Mouse (Mus musculus) heart, embryonic 15.5 days (tissue): Measurements from ENCODE around the gene Prdx5. TPM values are rescaled to one million over a fixed set of nuclear protein-coding genes. Genes with fewer than 3 reads are reported as not detected.

ENCODE experiments used
- ATAC-seq: fragments of 200-750 bp; cut with Nextera tagmentation; replicated peaks from 2 replicates; pipeline ENCODE4 v1.8.0; 2017; ENCODE audit warnings: low read depth, moderate TSS enrichment; ENCODE audit not compliant: insufficient number of reproducible peaks, insufficient read depth, low FRiP score
- H3K27ac ChIP-seq: fragments of 300-500 bp; sonication (generic); 2 replicates; pipeline ENCODE4 v1.5.1; 2015; ENCODE audit warnings: mild to moderate bottlenecking, inconsistent platforms
- H3K27me3 ChIP-seq: fragments of 300-500 bp; sonication (generic); 2 replicates; pipeline ENCODE4 v1.6.1; 2015; ENCODE audit warnings: inconsistent platforms
- H3K36me3 ChIP-seq: fragments of 300-500 bp; sonication (generic); 2 replicates; pipeline ENCODE4 v1.6.1; 2015; ENCODE audit warnings: mild to moderate bottlenecking, inconsistent platforms
- H3K4me1 ChIP-seq: fragments of 300-500 bp; sonication (generic); replicated peaks from 2 replicates; pipeline ENCODE4 v1.6.1; 2015; ENCODE audit warnings: inconsistent platforms
- H3K4me2 ChIP-seq: fragments of 300-500 bp; sonication (generic); 2 replicates; pipeline ENCODE4 v1.6.1; 2015; ENCODE audit warnings: inconsistent platforms, mild to moderate bottlenecking, moderate library complexity
- H3K4me3 ChIP-seq: fragments of 300-500 bp; sonication (generic); 2 replicates; pipeline ENCODE4 v1.5.1; 2015; ENCODE audit warnings: mild to moderate bottlenecking, inconsistent platforms
- H3K9ac ChIP-seq: fragments of 300-500 bp; sonication (generic); 2 replicates; pipeline ENCODE4 v1.6.1; 2015; ENCODE audit warnings: mild to moderate bottlenecking, inconsistent platforms
- H3K9me3 ChIP-seq: fragments of 300-500 bp; sonication (generic); replicated peaks from 2 replicates; pipeline ENCODE4 v1.6.1; 2016; ENCODE audit warnings: inconsistent platforms
- WGBS: fragments of 180-500 bp; shearing (Covaris S2); methylation state at CpG from one replicate; pipeline ENCODE4 v1.1.7; 2015; ENCODE audit warnings: mixed read lengths; 5-methylcytosine and 5-hydroxymethylcytosine counted together
- polyA plus RNA-seq: library from polyadenylated mRNA; unstranded; fragments of >200 nt; fragmentation: Nextera tagmentation; extraction: Ambion mirVana; gene quantifications from 2 replicates; pipeline ENCODE4 v1.2.1, GENCODE M21; 2015

Prdx5 gene
- polyA plus RNA-seq, 1 experiment from 2014 or later = 344 TPM

DNA sequence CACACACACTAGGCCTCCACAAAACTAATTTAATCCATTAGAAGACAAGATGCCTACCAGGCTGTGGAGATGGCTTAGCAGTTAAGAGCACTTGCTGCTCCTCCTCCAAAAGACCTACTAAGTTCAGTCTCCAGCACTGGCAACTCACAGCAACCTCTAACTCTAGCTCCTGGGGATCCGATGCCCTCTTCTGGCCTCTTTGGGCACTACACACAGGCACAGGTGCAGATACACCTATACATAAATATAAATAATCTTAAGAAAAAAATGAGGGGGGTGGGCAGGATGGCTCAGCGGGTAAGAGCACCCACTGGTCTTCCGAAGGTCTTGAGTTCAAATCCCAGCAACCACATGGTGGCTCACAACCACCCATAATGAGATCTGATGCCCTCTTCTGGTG lies 26.4 kb upstream of the Prdx5 start:
- 23% methylated on average over 3 of the region's 3 CpGs for WGBS
- H3K27me3 ChIP-seq = peaks cover 51% of the 10 kb centered on the region
- H3K4me1 ChIP-seq = peaks cover 30% of the 10 kb centered on the region
- no peaks in the 10 kb centered on the region for H3K36me3 ChIP-seq
- no peak for ATAC-seq
- no peak overlapping the region for H3K4me2 ChIP-seq
- H3K27ac ChIP-seq = no peak overlapping the region
- no peak overlapping the region for H3K4me3 ChIP-seq
- no peaks in the 10 kb centered on the region for H3K9me3 ChIP-seq
- H3K9ac ChIP-seq = no peak overlapping the region

DNA sequence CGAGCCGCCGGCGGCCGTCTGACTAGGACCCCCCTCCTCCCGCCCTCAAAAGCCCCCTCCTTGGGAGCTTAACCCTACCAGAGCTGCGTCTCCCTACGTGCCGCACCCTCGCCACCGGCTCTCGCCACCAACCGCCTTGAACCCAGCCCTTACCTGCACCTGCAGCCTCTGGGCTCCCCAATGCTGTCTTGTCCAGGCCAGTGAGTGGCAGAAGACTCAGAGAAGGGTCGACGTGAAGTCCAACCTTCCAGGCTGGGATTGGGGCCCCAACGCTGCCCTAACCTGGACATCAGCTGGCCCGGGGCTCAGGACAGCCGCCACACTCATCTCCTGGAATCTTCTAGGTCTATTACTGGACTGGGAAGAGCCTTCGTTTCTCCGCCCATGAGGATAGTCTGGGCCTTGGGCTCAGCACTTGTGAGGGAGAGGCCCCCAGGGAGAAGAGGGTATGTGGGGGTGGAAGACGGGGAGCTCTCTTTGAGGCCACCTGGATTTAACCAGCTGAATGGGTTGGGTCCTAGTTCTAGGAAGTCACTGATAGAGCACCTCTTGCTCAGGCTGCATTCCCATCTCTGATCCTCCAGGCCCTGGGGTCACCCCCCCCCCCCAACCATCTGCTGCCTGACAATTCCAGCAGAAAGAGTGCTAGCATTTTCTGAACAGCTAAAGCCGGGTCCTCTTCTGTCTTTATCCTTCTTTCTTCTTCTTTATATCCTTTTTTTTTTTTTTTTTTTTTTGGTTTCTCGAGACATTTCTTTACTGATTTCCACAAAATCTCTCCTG lies 24.5 kb upstream of the Prdx5 start, which contains the start of gene Kcnk4:
Gene Kcnk4 (minus strand): TSS at position 321 of the 783 bp plus-strand sequence.
- no peak within 1 kb of the TSS for H3K27ac ChIP-seq
- peak within 1 kb of the TSS; percentile 49 for H3K4me3 ChIP-seq
- ATAC-seq = no peak
- no peaks in the 10 kb centered on the region for H3K9me3 ChIP-seq
- no peaks in the 10 kb centered on the region for H3K36me3 ChIP-seq
- H3K27me3 ChIP-seq = peaks cover 65% of the 10 kb centered on the region
- peaks cover 14% of the 10 kb centered on the region for H3K4me1 ChIP-seq
- 11% methylated on average over 23 of the region's 23 CpGs for WGBS
- peak within 1 kb of the TSS; percentile 78 for H3K4me2 ChIP-seq
- peak within 1 kb of the TSS; percentile 45 for H3K9ac ChIP-seq

DNA sequence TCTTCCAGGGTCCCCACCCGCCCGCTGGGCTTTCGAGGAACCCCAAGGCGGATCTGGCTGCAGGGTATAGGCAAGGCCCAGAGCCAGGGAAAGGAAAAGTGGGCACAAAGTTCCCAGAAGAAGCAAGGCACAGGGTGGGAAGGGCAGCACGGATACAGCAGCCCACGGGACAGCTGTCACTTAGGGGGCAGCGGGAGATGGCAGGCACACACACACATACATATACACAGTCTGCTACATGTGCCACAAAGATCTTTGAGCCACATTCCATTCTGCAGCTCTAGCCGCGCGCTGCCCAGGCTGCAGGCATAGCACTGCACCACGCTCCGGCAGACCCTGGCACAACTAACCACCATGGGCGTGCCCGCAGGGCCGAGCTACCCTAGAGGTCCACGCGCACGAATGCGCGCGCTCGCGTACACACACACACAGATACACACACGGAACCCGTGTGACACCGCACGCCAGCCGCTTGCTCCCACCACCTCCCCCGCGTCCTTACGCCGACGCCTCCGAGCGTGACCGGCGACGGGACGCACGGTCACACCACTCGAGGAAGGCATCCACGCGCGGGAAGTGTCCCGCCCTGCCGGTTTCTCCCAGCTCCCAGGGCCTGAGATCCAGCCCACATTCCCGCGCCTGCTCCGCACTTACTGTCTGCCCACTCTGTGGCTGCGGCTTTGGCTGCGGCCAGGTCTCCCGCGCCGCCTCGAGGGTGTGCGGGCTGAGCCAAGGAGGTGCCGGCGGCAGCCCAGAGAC lies 23.7 kb upstream of the Prdx5 start:
- 3% methylated on average over 58 of the region's 58 CpGs for WGBS
- Histone ChIP-seq H3K9ac (peak overlapping the region; percentile 45), H3K27ac (no peak overlapping the region), H3K4me3 (peak overlapping the region; percentile 49), H3K27me3 (peaks cover 73% of the 10 kb centered on the region), H3K4me1 (peaks cover 14% of the 10 kb centered on the region), H3K9me3 (no peaks in the 10 kb centered on the region), H3K4me2 (peak overlapping the region; percentile 78), H3K36me3 (no peaks in the 10 kb centered on the region)
- peak; percentile 48 for ATAC-seq

DNA sequence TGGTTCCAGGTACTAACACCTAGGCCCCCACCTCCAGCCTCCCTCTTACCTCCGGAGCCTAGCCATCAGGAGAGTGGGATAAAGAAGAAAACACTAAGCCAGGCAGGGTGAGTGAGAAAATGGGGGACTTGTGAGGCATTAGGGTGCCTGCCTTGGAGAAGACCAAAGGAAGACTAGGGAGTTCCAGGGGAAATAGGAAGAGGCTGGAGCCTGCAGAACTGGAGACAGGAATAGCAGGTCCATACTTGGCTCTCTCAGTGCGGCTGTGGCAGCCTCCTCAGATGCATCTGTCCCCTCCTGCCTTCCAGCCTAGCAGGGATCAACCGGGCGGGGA lies 23.2 kb upstream of the Prdx5 start:
- Histone ChIP-seq H3K36me3 (no peaks in the 10 kb centered on the region), H3K4me3 (peak overlapping the region; percentile 49), H3K27me3 (peaks cover 78% of the 10 kb centered on the region), H3K9me3 (no peaks in the 10 kb centered on the region), H3K4me2 (peak overlapping the region; percentile 78), H3K4me1 (peaks cover 14% of the 10 kb centered on the region), H3K9ac (no peak overlapping the region), H3K27ac (no peak overlapping the region)
- 0 out of 2 replicates have a peak, but pooled peaks have one; percentile 9 for ATAC-seq
- 38% methylated on average over 4 of the region's 4 CpGs for WGBS

DNA sequence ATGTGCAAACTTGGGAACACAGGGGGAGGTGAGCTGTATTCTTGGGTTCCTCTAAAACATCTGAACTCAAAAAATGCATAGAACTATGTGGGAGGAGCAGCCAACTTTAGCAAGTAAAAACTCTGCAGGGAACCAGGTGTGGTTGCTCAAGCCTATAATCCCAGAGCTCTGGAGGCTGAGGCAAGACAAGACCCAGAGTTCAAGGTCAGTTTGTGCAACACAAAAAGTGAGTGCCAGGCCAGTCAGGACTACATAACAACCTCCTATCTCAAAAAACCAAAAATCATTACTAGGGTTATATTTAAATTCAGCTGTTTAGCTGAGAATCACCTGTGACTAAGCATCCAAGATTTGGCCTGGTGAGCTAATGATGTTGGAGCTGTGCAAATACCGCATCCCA lies 22.1 kb upstream of the Prdx5 start:
- no peak overlapping the region for H3K4me3 ChIP-seq
- WGBS = 45% methylated on average over 1 of the region's 1 CpGs
- ATAC-seq = no peak

DNA sequence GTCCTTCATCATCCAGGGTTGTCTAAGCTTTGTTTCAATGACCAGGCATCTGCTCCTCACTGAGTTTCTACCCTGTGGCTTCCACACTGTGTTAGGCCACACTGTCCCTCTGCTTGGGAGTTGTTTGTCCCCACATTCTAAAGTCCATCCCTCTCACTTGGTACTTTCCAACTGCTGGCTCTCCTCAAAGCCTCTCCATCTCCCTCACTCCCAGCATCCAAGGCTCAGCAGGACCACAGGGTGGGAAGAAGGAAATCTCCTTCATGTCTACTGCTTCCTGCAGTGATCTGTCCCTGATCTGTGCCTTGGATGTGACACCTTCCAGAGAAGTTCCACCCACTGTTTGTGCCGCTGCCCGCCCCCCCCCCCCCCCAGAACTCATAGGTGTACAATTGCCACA lies 21.1 kb upstream of the Prdx5 start:
- no peak for ATAC-seq
- 4% methylated on average over 2 of the region's 2 CpGs for WGBS
- H3K27me3 ChIP-seq = peaks cover 94% of the 10 kb centered on the region
- H3K27ac ChIP-seq = no peak overlapping the region
- H3K4me2 ChIP-seq = no peak overlapping the region
- H3K9ac ChIP-seq = no peak overlapping the region
- no peaks in the 10 kb centered on the region for H3K9me3 ChIP-seq
- peaks cover 25% of the 10 kb centered on the region for H3K4me1 ChIP-seq
- H3K36me3 ChIP-seq = no peaks in the 10 kb centered on the region
- no peak overlapping the region for H3K4me3 ChIP-seq

More for the DNA sequence above, 22.1 kb upstream of the Prdx5 start:
- Histone ChIP-seq H3K4me2 (no peak overlapping the region), H3K27me3 (peaks cover 89% of the 10 kb centered on the region), H3K27ac (no peak overlapping the region), H3K36me3 (no peaks in the 10 kb centered on the region), H3K9ac (no peak overlapping the region), H3K4me1 (peaks cover 19% of the 10 kb centered on the region), H3K9me3 (no peaks in the 10 kb centered on the region)

DNA sequence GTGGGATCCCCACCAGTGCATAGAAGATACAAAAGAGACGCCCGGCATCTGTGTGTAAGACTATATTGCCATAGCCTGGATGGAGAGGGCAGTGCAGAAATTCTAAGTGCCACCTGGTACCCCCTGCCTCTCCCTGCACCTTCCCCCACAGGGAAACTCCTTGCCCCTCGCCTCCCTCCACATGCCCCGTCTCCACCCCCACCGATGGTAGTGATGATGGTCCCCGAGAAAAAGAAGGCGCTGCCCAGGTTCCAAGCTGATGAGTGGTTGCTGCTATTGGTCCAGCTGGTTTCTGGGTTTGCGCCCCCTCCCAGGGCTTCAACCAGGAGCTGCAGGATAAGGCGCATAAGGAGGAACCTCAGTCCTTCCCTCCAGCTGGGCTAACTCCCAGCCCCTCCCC lies 18.2 kb upstream of the Prdx5 start:
- no peaks in the 10 kb centered on the region for H3K9me3 ChIP-seq
- no peak overlapping the region for H3K4me3 ChIP-seq
- H3K36me3 ChIP-seq = no peaks in the 10 kb centered on the region
- H3K9ac ChIP-seq = no peak overlapping the region
- no peak overlapping the region for H3K27ac ChIP-seq
- ATAC-seq = no peak
- H3K4me1 ChIP-seq = peaks cover 30% of the 10 kb centered on the region
- WGBS = 22% methylated on average over 9 of the region's 9 CpGs
- peaks cover 89% of the 10 kb centered on the region for H3K27me3 ChIP-seq
- no peak overlapping the region for H3K4me2 ChIP-seq

DNA sequence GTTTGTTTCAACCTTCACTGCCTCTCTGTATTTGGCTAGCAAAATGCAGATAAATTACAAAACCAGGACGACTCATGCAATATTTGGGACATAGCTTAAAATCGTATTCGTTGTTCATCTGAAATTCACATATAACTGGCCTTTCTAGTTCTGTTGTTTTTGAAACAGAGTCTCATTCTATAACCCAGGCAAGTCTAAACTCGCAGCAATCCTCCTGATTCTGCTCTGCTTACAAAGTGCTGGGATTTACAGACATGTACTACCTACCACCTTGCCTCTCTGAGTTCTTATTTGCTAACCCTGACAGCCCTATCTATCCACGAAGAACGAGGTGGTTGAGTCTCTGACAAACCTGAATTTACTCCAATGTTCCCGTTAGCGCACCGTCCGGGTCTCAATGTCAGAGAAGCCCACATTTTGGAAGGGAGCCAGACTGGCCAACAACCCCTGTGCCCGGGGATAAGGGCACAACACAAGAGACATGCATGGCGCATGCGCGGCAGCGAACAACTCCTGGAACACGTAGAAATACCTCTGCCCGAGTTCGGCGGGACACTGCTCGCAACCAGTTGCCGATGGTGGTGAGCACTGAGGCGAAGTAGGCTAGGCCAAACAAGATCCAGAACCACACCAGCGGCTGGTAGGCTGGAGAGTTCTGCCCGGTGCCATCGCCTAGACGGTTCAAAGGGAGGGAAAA lies 16.8 kb upstream of the Prdx5 start:
- no peaks in the 10 kb centered on the region for H3K9me3 ChIP-seq
- 19% methylated on average over 26 of the region's 26 CpGs for WGBS
- peak overlapping the region; percentile 19 for H3K4me3 ChIP-seq
- no peak for ATAC-seq
- peaks cover 75% of the 10 kb centered on the region for H3K27me3 ChIP-seq
- no peak overlapping the region; the same call in 1 of the 2 replicates for H3K9ac ChIP-seq
- H3K36me3 ChIP-seq = no peaks in the 10 kb centered on the region
- H3K4me1 ChIP-seq = peaks cover 39% of the 10 kb centered on the region
- peak overlapping the region; percentile 55 for H3K4me2 ChIP-seq
- no peak overlapping the region for H3K27ac ChIP-seq

DNA sequence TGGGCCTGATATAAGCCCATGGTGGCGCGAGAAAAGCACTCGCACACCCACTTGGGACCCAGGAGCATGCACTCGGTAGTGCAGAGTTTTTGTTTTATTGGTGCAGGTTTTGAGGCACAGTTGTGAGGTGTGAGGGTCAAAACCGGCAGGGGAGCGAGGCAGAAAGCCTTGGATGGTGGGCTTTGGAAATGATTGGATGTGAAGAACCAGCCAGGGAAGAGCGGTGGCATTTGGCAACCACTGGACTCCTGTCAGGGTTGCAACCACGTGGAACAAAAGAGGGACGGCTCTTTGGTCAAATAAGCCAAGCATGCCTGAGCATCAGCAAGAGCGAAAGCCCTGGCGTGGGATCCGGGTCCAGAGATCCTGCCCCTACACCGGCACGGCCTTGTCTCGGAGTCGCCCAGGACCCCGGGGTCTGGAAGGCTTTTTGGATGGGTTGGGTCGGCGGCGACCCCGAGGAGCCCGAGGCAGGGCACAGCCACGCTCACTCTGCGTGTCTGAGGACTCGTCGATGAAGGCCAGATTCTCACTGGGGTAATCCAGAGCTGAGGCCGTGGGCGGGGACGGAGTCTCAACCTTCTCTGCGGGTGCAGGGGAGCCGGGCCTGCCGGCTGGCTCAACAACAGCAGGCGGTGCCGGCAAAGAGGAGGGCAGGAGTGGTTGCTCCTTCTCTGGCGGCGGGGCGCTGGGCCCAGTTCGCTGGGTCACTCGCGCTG lies 15.9 kb upstream of the Prdx5 start:
- WGBS = 18% methylated on average over 40 of the region's 40 CpGs
- H3K4me3 ChIP-seq = peak overlapping the region; percentile 19

DNA sequence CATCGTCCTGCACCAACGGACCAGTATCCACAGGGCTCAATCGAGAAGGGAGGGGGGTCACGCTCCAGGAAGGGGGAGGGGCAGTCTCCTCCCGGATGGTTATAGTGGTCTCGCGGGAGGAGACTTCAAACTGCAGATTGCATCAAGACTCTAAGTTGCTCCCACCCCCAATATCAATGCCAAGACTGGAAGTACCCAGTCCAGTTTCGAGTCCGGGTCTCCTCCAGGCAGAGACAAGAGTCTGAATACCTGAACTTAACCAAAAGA lies 15.3 kb upstream of the Prdx5 start, which contains the start of gene Catsperz:
Gene Catsperz (minus strand): TSS at position 74 of the 267 bp plus-strand sequence.
- Histone ChIP-seq H3K9ac (peak within 1 kb of the TSS; percentile 8), H3K9me3 (no peaks in the 10 kb centered on the region), H3K27ac (no peak within 1 kb of the TSS), H3K4me1 (peaks cover 47% of the 10 kb centered on the region), H3K4me3 (peak within 1 kb of the TSS; percentile 19), H3K36me3 (no peaks in the 10 kb centered on the region), H3K27me3 (peaks cover 61% of the 10 kb centered on the region), H3K4me2 (peak within 1 kb of the TSS; percentile 48)
- 6% methylated on average over 9 of the region's 9 CpGs for WGBS
- no peak for ATAC-seq

More for the DNA sequence above, 15.9 kb upstream of the Prdx5 start:
- ATAC-seq = no peak
- H3K9ac ChIP-seq = peak overlapping the region; percentile 8; the same call in 1 of the 2 replicates
- no peak overlapping the region for H3K27ac ChIP-seq
- H3K4me1 ChIP-seq = peaks cover 42% of the 10 kb centered on the region
- peaks cover 66% of the 10 kb centered on the region for H3K27me3 ChIP-seq
- peak overlapping the region; percentile 48 for H3K4me2 ChIP-seq
- no peaks in the 10 kb centered on the region for H3K9me3 ChIP-seq
- H3K36me3 ChIP-seq = no peaks in the 10 kb centered on the region
